Mouse (Mus musculus) intestine, postnatal 0 days (tissue): Measurements from ENCODE around the gene Artn. TPM values are rescaled to one million over a fixed set of nuclear protein-coding genes. Genes with fewer than 3 reads are reported as not detected.

Source experiments
- ATAC-seq: fragments of 200-750 bp; cut with Nextera tagmentation; 2 replicates; pipeline ENCODE4 v1.8.0; 2017; ENCODE audit warnings: mild to moderate bottlenecking, moderate TSS enrichment, moderate library complexity
- H3K27ac ChIP-seq: fragments of 300-500 bp; sonication (generic); 2 replicates; pipeline ENCODE4 v1.5.1; 2014; ENCODE audit warnings: mild to moderate bottlenecking, low read depth, low read length, moderate library complexity
- H3K27me3 ChIP-seq: fragments of 300-500 bp; sonication (generic); replicated peaks from 2 replicates; pipeline ENCODE4 v1.6.1; 2014; ENCODE audit warnings: low read length, mixed read lengths; ENCODE audit not compliant: control insufficient read depth, insufficient read depth
- H3K36me3 ChIP-seq: fragments of 300-500 bp; sonication (generic); 2 replicates; pipeline ENCODE4 v1.6.1; 2014; ENCODE audit warnings: mild to moderate bottlenecking, moderate library complexity; ENCODE audit not compliant: control insufficient read depth, insufficient read depth
- H3K4me1 ChIP-seq: fragments of 300-500 bp; sonication (generic); replicated peaks from 2 replicates; pipeline ENCODE4 v1.6.1; 2014; ENCODE audit warnings: antibody characterized with exemption, low read length, mixed read lengths; ENCODE audit not compliant: control insufficient read depth, insufficient read depth
- H3K4me2 ChIP-seq: fragments of 300-500 bp; sonication (generic); replicated peaks from 2 replicates; pipeline ENCODE4 v1.6.1; 2014; ENCODE audit warnings: low read depth, mild to moderate bottlenecking, moderate library complexity
- H3K4me3 ChIP-seq: fragments of 300-500 bp; sonication (generic); 2 replicates; pipeline ENCODE4 v1.5.1; 2014; ENCODE audit warnings: low read depth, low read length
- H3K9ac ChIP-seq: fragments of 300-500 bp; sonication (generic); 2 replicates; pipeline ENCODE4 v1.6.1; 2014; ENCODE audit warnings: mild to moderate bottlenecking, low read depth, low read length
- H3K9me3 ChIP-seq: fragments of 300-500 bp; sonication (generic); 2 replicates; pipeline ENCODE4 v1.6.1; 2016; ENCODE audit warnings: mixed run types; ENCODE audit not compliant: control insufficient read depth
- CTCF ChIP-seq: sonication (generic); IDR thresholded peaks from 2 replicates; pipeline ENCODE4 v1.5.1; 2016; ENCODE audit warnings: low read depth, mild to moderate bottlenecking, control low read depth, antibody characterized with exemption, moderate library complexity
- WGBS: fragments of 180-500 bp; shearing (Covaris S2); extraction: QIAGEN DNeasy Blood & Tissue Kit; methylation state at CpG from one replicate; pipeline ENCODE4 v1.1.7; 2014; 5-methylcytosine and 5-hydroxymethylcytosine counted together
- polyA plus RNA-seq: library from polyadenylated mRNA; unstranded; fragments of >200 nt; fragmentation: Nextera tagmentation; extraction: Ambion mirVana; gene quantifications from 2 replicates; pipeline ENCODE4 v1.2.1, GENCODE M21; 2015

Artn gene
- polyA plus RNA-seq, 1 experiment from 2014 or later = 1.3 TPM

DNA sequence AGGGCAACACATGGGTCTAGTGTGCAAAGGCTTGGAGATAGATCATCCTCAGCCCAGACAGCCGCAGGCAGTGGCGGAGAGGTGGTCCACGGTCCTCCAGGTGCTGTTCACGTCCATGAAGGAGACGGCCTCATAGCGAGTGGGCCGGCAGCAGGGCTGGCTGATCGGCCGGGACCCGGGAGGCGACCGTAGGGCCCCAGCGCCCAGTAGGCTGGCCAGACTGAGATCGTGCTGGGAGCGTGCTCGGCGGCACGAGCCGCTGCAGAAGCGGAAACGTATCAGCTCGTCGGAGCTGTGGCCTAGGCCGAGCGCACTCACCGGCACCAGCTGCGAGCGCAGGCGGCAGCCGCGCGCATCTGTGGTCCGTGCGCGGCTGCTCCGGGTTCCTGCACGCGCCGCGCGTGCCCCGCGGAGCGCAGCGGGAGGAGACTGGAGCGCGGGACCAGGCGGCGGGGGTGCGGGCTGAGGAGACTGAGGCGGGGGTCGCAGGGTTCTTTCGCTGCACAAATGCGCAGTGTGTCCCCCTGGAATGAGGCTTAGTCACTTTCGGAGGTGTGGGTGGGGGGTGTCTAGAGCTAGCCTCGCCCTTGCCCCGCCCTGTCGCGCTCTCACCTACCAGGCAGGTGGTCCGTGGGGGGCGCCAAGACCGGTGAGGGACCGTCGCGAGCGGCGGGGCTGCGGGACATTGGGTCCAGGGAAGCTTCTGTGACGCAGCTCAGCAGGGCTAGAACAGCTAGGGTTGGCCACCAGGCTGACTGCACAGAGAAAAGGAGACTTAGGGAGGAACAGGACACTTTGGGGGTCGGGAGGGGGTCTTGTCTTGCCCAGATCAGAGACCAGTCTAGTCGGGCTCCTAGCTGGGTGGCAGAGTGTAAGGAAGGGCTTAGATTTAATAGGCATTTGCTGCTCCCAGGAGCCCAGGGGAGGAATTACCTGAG is 2.7 kb downstream of the Artn start:
- WGBS = 2% methylated on average over 70 of the region's 71 CpGs
- ATAC-seq = 0 out of 2 replicates have a peak, but pooled peaks have one; percentile 12
- 0 out of 2 replicates have a peak, but pooled peaks have one; percentile 10 for TF ChIP-seq CTCF
- H3K9me3 ChIP-seq = no peaks in the 10 kb centered on the region
- peak overlapping the region; percentile 45 for H3K4me3 ChIP-seq
- H3K4me2 ChIP-seq = peak overlapping the region; percentile 89
- no peaks in the 10 kb centered on the region for H3K4me1 ChIP-seq
- H3K27ac ChIP-seq = no peak overlapping the region
- peaks cover 37% of the 10 kb centered on the region for H3K27me3 ChIP-seq
- no peaks in the 10 kb centered on the region for H3K36me3 ChIP-seq
- H3K9ac ChIP-seq = peak overlapping the region; percentile 2; the same call in 1 of the 2 replicates

DNA sequence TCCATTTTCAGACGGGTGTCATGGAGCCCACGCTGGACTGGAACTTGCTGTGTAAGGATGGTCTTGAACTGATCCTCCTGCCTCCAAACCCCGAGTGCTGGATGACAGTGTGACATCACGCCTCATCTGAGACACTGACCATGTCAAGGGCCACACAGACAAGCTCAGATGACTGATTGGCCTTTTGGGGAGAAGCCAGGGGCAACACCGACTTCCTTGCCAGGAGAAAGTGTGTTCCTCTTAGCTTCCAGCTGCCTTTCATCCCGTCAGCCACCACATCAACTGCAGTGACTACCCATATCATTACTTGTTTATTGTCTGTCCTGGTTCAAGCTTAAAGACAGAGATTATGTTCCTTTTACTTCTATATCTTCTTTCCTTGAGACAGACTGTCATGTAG is 4.6 kb downstream of the Artn start:
- H3K27ac ChIP-seq = no peak overlapping the region
- H3K36me3 ChIP-seq = no peaks in the 10 kb centered on the region
- no peak for TF ChIP-seq CTCF
- ATAC-seq = no peak
- no peaks in the 10 kb centered on the region for H3K9me3 ChIP-seq
- 59% methylated on average over 6 of the region's 6 CpGs for WGBS
- no peaks in the 10 kb centered on the region for H3K4me1 ChIP-seq
- H3K9ac ChIP-seq = no peak overlapping the region
- H3K4me2 ChIP-seq = no peak overlapping the region
- H3K4me3 ChIP-seq = no peak overlapping the region
- H3K27me3 ChIP-seq = peaks cover 37% of the 10 kb centered on the region

DNA sequence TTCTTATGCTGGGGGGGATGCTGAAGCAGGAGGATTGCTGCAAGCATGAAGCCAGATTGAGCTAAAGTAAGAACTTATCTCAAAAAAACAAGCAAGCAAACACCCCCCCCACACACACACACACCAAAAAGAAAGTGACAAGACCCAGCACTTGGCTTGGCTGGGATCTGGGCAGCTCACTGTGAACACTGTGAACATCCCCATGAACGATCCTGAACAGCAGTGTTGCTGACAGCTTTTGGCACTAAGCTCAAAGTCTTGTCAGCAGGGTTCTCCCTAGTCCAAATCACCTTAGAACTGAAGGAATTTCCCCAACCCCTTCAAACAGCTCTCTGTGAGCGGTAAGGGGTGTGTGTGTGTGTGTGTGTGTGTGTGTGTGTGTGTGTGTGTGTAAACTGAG is 6.1 kb downstream of the Artn start:
- Histone ChIP-seq H3K36me3 (no peaks in the 10 kb centered on the region), H3K9me3 (no peaks in the 10 kb centered on the region), H3K4me3 (no peak overlapping the region), H3K4me2 (no peak overlapping the region), H3K4me1 (no peaks in the 10 kb centered on the region), H3K9ac (no peak overlapping the region), H3K27me3 (peaks cover 36% of the 10 kb centered on the region), H3K27ac (no peak overlapping the region)
- no peak for ATAC-seq
- WGBS = 59% methylated on average over 2 of the region's 2 CpGs
- TF ChIP-seq CTCF = no peak

DNA sequence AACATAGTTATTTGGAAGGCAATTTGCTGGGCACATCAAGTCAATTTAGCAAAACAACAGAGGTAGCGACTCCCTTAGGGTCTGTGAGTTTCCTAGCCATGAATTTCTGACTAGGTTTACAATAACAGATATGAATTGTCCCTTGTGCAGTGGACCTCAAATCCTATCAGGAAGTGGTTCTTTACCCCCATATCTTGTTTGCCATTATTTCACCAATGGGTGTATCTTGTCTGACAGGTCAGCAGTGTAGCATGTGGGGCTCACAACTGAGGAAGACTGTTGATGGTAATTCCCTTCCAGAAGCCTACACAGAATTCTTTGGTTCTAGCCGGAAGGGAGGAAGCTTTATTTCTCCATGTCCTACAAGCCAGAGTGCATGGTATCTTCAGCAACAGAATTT is 8.2 kb downstream of the Artn start:
- Histone ChIP-seq H3K4me1 (no peaks in the 10 kb centered on the region), H3K9ac (no peak overlapping the region), H3K4me3 (no peak overlapping the region), H3K9me3 (no peaks in the 10 kb centered on the region), H3K36me3 (no peaks in the 10 kb centered on the region), H3K27ac (no peak overlapping the region), H3K27me3 (peaks cover 16% of the 10 kb centered on the region), H3K4me2 (no peak overlapping the region)
- no peak for ATAC-seq
- 84% methylated on average over 2 of the region's 2 CpGs for WGBS
- no peak for TF ChIP-seq CTCF

DNA sequence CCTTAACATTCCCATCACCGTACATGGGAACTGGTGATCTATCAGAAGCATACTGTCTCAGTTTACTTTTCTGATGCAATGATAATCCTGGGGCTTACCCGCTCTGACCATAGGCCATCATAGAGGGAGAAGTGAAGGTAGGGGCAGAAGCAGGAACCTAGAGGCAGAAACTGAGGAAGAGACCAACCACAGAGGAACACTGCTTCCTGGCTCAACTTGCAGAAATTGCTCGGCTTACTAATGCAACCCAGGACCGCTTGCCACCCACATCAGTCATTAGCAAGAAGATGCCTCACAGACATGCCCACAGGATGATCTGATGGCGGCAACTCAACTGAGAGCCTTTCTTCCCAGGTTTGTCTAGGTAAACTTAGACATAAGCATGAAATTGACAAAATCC is 10.8 kb downstream of the Artn start:
- Histone ChIP-seq H3K27me3 (no peaks in the 10 kb centered on the region), H3K4me3 (no peak overlapping the region), H3K36me3 (no peaks in the 10 kb centered on the region), H3K4me1 (peaks cover 11% of the 10 kb centered on the region), H3K9ac (no peak overlapping the region), H3K4me2 (no peak overlapping the region), H3K9me3 (no peaks in the 10 kb centered on the region), H3K27ac (no peak overlapping the region)
- WGBS = 70% methylated on average over 5 of the region's 5 CpGs
- no peak for ATAC-seq
- no peak for TF ChIP-seq CTCF

DNA sequence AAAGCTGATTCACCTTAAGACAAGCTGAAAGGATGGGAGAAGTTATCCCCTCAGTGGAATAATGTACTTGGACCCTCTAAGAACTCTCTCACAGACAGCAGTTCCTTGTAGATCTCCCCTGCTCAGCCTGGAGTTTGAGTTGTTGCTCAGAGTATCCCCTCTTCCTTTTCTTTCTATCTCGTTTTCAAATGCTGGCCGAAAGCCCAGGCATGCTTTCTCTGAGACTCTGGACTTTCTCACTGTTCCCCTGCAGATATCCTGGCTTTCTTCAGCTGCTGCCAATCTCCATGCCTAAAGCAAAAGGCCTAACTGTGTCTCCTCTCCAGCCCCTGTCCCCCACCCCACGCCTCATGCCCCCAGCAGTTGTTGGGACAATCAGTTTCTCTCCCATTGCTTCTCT is 11.3 kb downstream of the Artn start:
- H3K9me3 ChIP-seq = no peaks in the 10 kb centered on the region
- H3K27ac ChIP-seq = no peak overlapping the region; the same call in 1 of the 2 replicates
- no peaks in the 10 kb centered on the region for H3K36me3 ChIP-seq
- H3K9ac ChIP-seq = no peak overlapping the region
- WGBS = 48% methylated on average over 3 of the region's 3 CpGs
- no peak for ATAC-seq
- no peak overlapping the region for H3K4me2 ChIP-seq
- H3K4me1 ChIP-seq = peaks cover 11% of the 10 kb centered on the region
- no peaks in the 10 kb centered on the region for H3K27me3 ChIP-seq
- H3K4me3 ChIP-seq = no peak overlapping the region
- TF ChIP-seq CTCF = no peak
